Mouse (Mus musculus) cerebellum, adult (tissue): Measurements from ENCODE around the gene Gbgt1.
A peak's percentile ranks its signal among the peaks of the same experiment; 100 is the strongest.
"Not testable (repeated sequence)": the region's sequence is repeated elsewhere in the genome, so short reads cannot be mapped to it uniquely, and the experiment has no call there.

ENCODE experiments used
- ATAC-seq: cut with Nextera tagmentation; 2 replicates; pipeline ENCODE4 v1.9.2; 2017; ENCODE audit warnings: mild to moderate bottlenecking, moderate library complexity, mixed read lengths; ENCODE audit not compliant: insufficient number of reproducible peaks, low FRiP score, low TSS enrichment

The Gbgt1 gene

GRCm38 (mm10) chr2:28496671-28497070, at the start of gene Gbgt1:
TSS of gene Gbgt1 (plus strand) at chr2:28496891.
- ATAC-seq, result no peak

GRCm38 (mm10) chr2:28447315-28447670, 49.4 kb upstream of the Gbgt1 start:
- ATAC-seq, result 0 out of 2 replicates have a peak, but pooled peaks have one; percentile 12

GRCm38 (mm10) chr2:28451663-28452062, 45.0 kb upstream of the Gbgt1 start:
- ATAC-seq, result no peak

GRCm38 (mm10) chr2:28453539-28453938, 43.2 kb upstream of the Gbgt1 start:
- no peak for ATAC-seq

GRCm38 (mm10) chr2:28456616-28457015, 40.1 kb upstream of the Gbgt1 start:
- ATAC-seq, result no peak

- ATAC-seq, result no peak
Measured at GRCm38 (mm10) chr2:28463919-28464318, 32.8 kb upstream of the Gbgt1 start.

GRCm38 (mm10) chr2:28464919-28465318, 31.8 kb upstream of the Gbgt1 start:
- no peak for ATAC-seq

GRCm38 (mm10) chr2:28465836-28466518, 30.7 kb upstream of the Gbgt1 start, which contains the start of gene 1700007K13Rik:
TSS of gene 1700007K13Rik (minus strand) at chr2:28466332.
- peak; percentile 73 for ATAC-seq

- ATAC-seq, result peak; percentile 82; the same call in 1 of the 2 replicates
Measured at GRCm38 (mm10) chr2:28467860-28468485, 28.7 kb upstream of the Gbgt1 start, which contains the start of gene Mrps2. TSS of gene Mrps2 (plus strand) at chr2:28468066.

GRCm38 (mm10) chr2:28468486-28469225, 28.0 kb upstream of the Gbgt1 start:
- ATAC-seq, result no peak

GRCm38 (mm10) chr2:28469461-28469860, 27.2 kb upstream of the Gbgt1 start:
- ATAC-seq, result no peak

- ATAC-seq, result no peak
Measured at GRCm38 (mm10) chr2:28470591-28470990, 26.1 kb upstream of the Gbgt1 start.

- not testable (repeated sequence) for ATAC-seq
Measured at GRCm38 (mm10) chr2:28472011-28472410, 24.7 kb upstream of the Gbgt1 start.

- not testable (repeated sequence) for ATAC-seq
Measured at GRCm38 (mm10) chr2:28477993-28478392, 18.7 kb upstream of the Gbgt1 start.

- no peak for ATAC-seq
Measured at GRCm38 (mm10) chr2:28479208-28480204, 17.2 kb upstream of the Gbgt1 start.

GRCm38 (mm10) chr2:28483861-28484260, 12.8 kb upstream of the Gbgt1 start:
- no peak for ATAC-seq

GRCm38 (mm10) chr2:28494521-28494920, 2.2 kb upstream of the Gbgt1 start:
- no peak for ATAC-seq

GRCm38 (mm10) chr2:28495207-28495756, 1.4 kb upstream of the Gbgt1 start:
- no peak for ATAC-seq

- no peak for ATAC-seq
Measured at GRCm38 (mm10) chr2:28495801-28496595, 693 bp upstream of the Gbgt1 start.
